Mouse (Mus musculus) CH12.LX (cell line): ENCODE measurements around the gene Ces1f.

Experiments used
- CTCF ChIP-seq, 2 experiments: IDR thresholded peaks in 1 of 2; conservative IDR thresholded peaks in 1 of 2; 2 replicates each; pipeline ENCODE4 v1.5.1; 2011 to 2012; ENCODE audit warnings: low read depth in 2 of 2, low read length in 2 of 2, improper control_type of control experiment in 1 of 2, inconsistent platforms in 1 of 2, mild to moderate bottlenecking in 1 of 2, moderate library complexity in 1 of 2
- EP300 ChIP-seq: IDR thresholded peaks from 2 replicates; pipeline ENCODE4 v1.6.1; 2011; ENCODE audit warnings: low read length, improper control_type of control experiment
- GABPA ChIP-seq: IDR thresholded peaks from 2 replicates; pipeline ENCODE4 v1.6.1; 2012; ENCODE audit warnings: low read depth, low read length, improper control_type of control experiment, inconsistent platforms; ENCODE audit not compliant: insufficient replicate concordance
- HCFC1 ChIP-seq: IDR thresholded peaks from 2 replicates; pipeline ENCODE4 v1.6.1; 2012; ENCODE audit warnings: low read depth, mild to moderate bottlenecking, inconsistent platforms, low read length, improper control_type of control experiment
- JUN ChIP-seq: IDR thresholded peaks from 2 replicates; pipeline ENCODE4 v1.6.1; 2011; ENCODE audit warnings: low read depth, mild to moderate bottlenecking, low read length, improper control_type of control experiment, moderate library complexity; ENCODE audit not compliant: insufficient read depth
- MAFK ChIP-seq: IDR thresholded peaks from 2 replicates; pipeline ENCODE4 v1.6.1; 2011; ENCODE audit warnings: low read length, improper control_type of control experiment; ENCODE audit not compliant: insufficient replicate concordance
- POLR2A ChIP-seq: IDR thresholded peaks from 2 replicates; pipeline ENCODE4 v1.6.1; 2011; ENCODE audit warnings: low read depth, mild to moderate bottlenecking, improper control_type of control experiment, low read length
- POLR2AphosphoS2 ChIP-seq: IDR thresholded peaks from 2 replicates; pipeline ENCODE4 v1.6.1; 2011; ENCODE audit warnings: low read depth, low read length, improper control_type of control experiment
- RAD21 ChIP-seq: IDR thresholded peaks from 2 replicates; pipeline ENCODE4 v1.6.1; 2011; ENCODE audit warnings: low read depth, mild to moderate bottlenecking, low read length, improper control_type of control experiment, moderate library complexity
- RCOR1 ChIP-seq: conservative IDR thresholded peaks from 2 replicates; pipeline ENCODE4 v1.6.1; 2012; ENCODE audit warnings: low read depth, mild to moderate bottlenecking, inconsistent platforms, low read length, improper control_type of control experiment
- USF1 ChIP-seq: IDR thresholded peaks from 2 replicates; pipeline ENCODE4 v1.6.1; 2014; ENCODE audit warnings: low read depth, mild to moderate bottlenecking, inconsistent platforms, low read length, improper control_type of control experiment

- TF ChIP-seq HCFC1 (no peak), POLR2A (no peak), USF1 (no peak), RCOR1 (no peak), RAD21 (no peak), CTCF (conservative IDR thresholded peaks at IDR 0.05 in 1 of 2, IDR thresholded peaks at IDR 0.05 in 1 of 2; ENCODE audit: low read depth in 2 of 2, low read length in 2 of 2) (no peak), POLR2AphosphoS2 (no peak), MAFK (no peak), JUN (no peak), EP300 (no peak), GABPA (no peak)
Measured at GRCm38 (mm10) chr8:93234706-93235105, 44.8 kb downstream of the Ces1f start.
